Mouse (Mus musculus): Measurements from ENCODE around the gene 1700025G04Rik.

The 1700025G04Rik gene

GRCm38 (mm10) chr1:151955866-151956265 is 134.1 kb downstream of the 1700025G04Rik start:
- no peak for DNase-seq

DNA sequence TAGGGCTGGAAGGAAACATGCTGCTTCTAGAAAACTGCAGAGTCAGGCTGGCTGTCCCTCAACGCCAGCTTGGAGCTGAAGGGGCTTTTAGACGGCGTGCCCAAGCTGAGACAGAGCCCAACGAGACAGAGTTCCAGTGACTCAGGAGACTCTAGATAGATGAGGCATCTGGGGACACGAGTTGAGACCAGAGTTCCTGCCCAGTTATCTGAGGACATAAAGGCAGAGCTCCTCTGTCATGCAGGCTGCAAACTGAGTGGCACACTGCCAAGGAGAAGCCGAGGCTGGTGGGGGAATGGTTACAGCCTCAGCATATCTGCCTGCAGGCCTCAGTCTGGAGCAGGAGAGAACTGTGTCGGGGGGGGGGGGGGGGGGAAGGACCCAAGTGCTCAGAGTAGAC is 136.4 kb downstream of the 1700025G04Rik start:
- peak; percentile 34 for DNase-seq

DNA sequence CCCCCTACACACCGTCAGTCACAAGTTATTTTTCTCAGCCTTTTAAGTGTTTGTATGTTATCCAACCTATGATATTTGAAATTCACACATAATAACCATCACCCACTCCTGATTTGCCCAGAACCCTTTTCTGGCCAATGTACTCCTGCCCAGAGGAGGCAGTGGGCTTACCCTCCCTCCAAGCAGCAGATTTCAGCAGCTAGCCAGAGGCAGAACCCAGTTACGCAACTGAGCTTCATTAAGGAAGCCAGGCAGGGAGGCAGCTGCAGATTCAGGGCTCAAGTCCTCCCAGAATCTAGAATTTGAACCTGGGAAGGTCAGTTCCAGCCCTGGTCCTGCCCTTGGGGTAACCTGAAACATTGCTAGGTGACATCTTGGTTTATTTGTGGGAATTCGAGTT is 141.9 kb downstream of the 1700025G04Rik start:
- peak; percentile 36 for DNase-seq

DNA sequence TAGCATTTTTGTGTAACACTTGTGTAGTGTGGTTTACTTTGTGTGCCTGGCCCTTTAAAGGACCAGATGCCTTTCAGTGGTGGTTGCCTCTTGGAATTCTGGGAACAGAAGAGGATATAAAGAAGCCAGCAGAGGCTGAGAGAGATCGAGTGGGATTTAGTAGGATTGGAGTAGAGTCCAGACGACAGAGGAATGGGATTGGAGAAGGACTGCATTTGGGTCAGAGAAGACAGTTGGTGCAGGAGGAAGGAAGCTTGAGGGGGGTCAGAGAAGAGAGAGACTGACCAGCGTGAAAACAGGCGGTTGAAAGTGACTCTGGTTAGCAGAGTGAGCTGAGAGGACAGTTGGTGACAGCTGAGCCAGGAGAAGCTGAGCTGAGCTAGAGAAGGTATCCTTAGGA is 142.4 kb downstream of the 1700025G04Rik start:
- DNase-seq = peak; percentile 14

DNA sequence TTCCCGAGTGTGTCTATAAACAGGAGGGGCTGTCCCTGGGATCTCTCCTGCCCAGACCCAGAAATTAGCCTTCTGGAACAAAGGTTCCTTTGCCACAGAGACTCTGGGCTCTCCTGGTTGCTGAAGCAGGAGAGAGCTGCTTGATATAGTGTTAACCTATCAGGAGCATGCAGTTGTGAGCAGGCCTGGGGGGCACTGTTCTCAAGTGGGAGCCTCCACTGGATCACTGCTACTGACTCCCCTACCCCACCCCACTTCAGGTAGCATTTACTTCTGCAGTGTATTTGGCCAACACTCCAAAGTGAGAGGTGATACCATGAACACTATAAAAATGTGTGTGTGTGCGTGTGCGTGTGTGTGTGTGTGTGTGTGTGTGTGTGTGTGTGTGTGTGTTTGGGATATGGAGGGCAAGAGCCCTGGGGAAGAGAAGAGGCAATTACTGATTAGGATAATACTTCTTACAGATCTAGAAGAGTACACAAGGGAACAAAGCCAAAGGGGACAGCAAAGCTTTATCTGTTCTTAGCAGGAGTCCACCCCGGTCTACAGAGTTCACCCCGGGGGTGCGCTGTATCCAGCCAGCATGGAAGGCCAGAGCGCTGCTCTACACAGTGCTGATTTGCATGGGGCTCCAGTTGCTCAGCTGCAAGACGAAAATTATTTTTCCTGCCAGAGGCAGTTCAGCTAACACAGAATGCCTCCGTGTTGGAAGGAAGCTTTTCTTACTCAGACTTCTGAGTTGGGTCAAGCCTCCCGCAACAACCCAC is 145.3 kb downstream of the 1700025G04Rik start:
- DNase-seq = no peak

DNA sequence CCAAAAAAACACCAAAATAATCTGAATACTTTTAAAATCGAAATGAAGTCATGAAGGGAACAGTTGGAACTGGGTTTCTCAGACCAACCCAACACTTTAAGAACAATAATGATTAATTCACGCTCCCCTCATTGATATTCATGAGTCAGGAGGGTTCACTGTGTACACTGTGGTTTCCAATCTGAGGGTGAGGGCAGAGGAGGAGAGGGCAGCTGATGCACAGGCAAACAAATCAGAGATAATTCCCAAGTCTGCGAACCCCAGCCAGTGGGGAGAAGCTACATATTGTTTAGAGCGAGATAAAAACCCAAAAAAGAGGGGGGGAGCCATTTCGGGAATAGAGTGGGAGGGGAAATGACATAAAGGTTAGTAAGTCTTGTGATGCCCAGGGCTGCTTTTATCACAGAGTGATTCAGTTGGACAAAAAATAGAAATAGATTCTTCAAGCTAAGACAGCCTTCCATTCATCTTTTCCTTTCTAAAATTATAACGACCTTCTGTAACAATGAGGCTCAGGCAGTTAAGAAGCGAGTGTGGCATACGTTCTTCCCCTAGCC is 146.2 kb downstream of the 1700025G04Rik start:
- DNase-seq = no peak

GRCm38 (mm10) chr1:151942972-151943654 is 146.8 kb downstream of the 1700025G04Rik start:
- no peak for DNase-seq

- no peak for DNase-seq
Measured at GRCm38 (mm10) chr1:151939987-151940386, 149.9 kb downstream of the 1700025G04Rik start.

DNA sequence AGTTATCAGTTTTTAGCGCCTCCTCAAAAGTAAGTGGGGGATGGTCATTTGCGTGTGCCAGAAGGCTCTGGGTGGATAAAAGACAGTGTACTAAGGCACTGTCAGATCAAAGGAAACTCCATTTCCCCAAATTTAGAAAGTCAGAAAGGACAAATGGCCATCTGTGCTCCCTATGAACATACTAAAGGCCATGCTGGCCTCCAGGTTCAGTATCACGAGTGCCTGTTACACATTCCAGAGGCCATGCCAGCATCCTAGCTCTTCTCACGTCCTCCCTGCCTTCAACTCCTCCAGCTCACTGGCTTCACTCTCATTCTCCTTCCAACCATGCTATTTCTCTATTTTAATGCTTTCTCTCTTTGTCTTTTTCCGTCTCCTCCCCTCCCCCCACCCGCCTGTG is 150.4 kb downstream of the 1700025G04Rik start:
- no peak for DNase-seq

- no peak for DNase-seq
Measured at GRCm38 (mm10) chr1:151933605-151934004, 156.3 kb downstream of the 1700025G04Rik start.

GRCm38 (mm10) chr1:151926826-151927225 is 163.1 kb downstream of the 1700025G04Rik start:
- no peak for DNase-seq

GRCm38 (mm10) chr1:151926141-151926540 is 163.8 kb downstream of the 1700025G04Rik start:
- no peak for DNase-seq

- no peak for DNase-seq
Measured at GRCm38 (mm10) chr1:151925738-151926137, 164.2 kb downstream of the 1700025G04Rik start.

- DNase-seq = no peak
Measured at GRCm38 (mm10) chr1:151918806-151919357, 171.0 kb downstream of the 1700025G04Rik start.

DNA sequence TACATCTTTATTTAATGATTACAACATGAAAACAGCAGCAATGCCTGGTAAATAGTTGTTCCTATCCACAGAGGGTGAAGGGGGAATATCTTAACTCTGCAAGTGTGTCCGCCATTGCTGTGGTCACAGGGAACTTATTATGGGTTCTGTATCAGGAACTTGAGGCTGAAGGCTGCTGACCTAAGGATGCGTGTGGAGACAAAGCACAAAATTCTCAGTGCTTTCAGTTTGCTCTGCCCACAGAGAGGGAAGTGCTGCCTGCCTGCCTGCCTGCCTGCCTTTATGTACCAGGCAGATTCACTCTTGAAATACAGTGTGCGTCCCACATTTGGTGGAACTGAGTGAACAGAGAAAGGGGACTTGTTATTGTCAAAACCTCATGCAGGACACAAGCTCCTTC is 172.2 kb downstream of the 1700025G04Rik start:
- no peak for DNase-seq

DNA sequence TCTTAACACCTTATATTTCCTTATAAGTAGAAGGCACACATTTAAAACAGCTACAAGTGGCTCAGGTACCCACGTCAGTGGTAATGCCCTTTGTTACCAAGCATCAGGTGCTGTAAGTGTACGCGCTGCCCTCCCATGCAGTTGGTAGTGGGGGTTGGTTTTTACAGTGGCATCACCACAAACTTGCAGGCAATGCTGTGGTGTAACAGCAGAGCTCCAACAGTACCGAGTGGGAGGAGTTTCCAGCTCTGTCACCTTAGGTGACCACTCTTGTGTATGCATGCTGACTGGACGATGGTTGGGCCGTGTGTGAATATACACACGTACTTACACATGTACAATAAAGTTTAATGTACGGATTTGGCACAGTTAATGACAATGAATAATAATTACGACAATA is 175.4 kb downstream of the 1700025G04Rik start:
- no peak for DNase-seq

- DNase-seq = no peak
Measured at GRCm38 (mm10) chr1:151907014-151907413, 182.9 kb downstream of the 1700025G04Rik start.

DNA sequence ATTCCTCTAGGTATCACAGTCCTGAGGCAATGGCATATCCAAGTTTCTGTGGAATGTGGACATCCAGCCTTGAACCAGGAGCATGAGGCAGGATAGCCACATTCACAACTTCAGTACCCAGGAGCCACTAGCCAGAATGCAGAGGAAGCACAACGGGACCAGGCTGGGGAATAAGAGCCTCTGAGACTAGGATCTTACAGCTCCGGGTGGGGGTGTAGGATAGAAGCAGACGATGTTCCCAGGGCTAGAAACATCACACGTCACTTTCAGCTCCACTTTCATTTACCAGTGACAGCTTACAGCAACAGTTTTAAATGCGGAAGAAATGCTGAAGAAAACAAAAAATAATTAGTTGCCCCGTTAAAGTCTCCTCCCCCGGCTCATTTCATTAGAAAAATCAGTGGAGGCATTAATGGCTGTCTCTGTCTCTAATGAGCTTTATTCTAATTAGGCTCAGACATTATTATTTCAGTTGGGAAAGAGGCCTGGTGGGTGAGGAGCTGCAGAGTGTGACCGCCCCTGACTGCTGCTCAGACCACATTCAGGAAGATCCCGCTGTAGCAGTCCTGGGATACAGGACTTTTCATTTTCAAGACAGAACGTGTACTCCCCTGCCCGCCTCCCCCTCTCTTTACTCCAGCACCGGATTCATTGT is 189.1 kb downstream of the 1700025G04Rik start:
- no peak for DNase-seq

GRCm38 (mm10) chr1:151899964-151900363 is 190.0 kb downstream of the 1700025G04Rik start:
- DNase-seq = no peak

GRCm38 (mm10) chr1:151895406-151895805 is 194.5 kb downstream of the 1700025G04Rik start:
- DNase-seq = no peak

GRCm38 (mm10) chr1:151893976-151894375 is 195.9 kb downstream of the 1700025G04Rik start:
- DNase-seq = peak; percentile 12

DNA sequence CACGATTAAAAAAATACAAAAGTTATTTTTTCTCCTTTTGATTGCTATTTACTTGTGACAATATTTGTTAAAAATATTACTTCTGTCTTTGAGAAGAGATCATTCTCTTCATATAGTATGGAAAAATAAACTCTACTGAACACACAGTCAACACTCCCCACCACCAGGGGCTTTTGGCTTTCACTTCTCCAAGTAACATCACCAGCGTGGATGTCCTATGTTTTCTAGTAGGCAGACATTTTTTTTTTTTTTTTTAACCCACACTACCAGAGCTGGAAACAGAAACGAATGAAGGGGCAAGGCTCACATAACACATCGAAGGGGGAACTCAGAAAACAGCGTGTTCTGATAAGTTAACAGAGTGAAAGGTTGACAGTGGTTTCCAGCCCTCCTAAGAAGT is 197.9 kb downstream of the 1700025G04Rik start:
- no peak for DNase-seq

- DNase-seq = no peak
Measured at GRCm38 (mm10) chr1:151891194-151891593, 198.7 kb downstream of the 1700025G04Rik start.

Data from kidney, adult 9 months (tissue).